Mouse (Mus musculus): ENCODE data around the gene Arhgap10. TPM values are rescaled to one million over a fixed set of nuclear protein-coding genes. Genes with fewer than 3 reads are reported as not detected.

Arhgap10 gene
- total RNA-seq, 2 experiments from 2014 or later = 5.2 to 7.7 TPM

DNA sequence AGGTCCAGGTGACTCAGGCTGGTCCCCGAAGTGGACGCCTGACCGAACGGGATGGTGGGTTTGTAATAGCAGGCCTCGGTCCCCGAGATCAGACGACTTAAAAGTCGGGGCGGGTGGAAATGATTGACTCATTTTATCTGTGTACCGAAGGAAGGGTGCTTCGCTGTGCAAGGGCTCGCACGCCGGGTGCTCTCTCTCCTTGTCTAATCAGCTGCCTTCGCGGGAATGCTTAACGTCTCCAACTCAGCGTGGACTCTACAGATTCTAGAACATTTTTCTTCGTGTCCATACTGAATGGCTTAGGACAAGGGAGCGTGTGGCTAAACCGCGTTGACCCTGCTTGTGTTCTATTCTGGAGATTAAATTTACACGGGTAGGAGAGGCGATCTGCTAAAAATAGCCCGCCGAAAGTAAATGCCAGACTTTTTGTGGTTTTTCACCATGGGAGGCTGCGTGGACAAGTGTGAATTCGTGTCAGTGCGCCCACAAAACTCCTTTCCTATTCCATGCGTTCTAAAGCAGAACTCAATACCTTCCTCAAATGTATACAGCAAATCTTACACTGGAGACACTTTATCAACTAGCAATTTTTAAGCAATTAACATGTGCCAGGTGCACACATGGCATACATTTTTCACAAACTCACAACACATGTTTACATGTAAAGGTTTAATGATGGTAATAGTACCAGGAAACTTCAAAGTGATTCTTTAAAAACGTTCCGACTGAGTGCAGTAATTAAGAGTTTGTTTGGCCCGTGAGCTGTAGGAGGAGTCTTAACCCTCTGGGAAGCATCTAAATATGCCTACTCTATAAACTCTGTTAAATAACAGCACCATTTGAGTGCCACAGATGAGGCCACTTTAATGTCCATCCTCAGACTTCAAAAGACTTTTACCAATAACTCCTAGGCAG, 705 bp upstream of the Arhgap10 start:
- peak; percentile 56 for ATAC-seq (ENCODE audit: poor library complexity, severe bottlenecking)

- no peak for ATAC-seq (ENCODE audit: poor library complexity, severe bottlenecking)
Observed at GRCm38 (mm10) chr8:77516845-77517244, 908 bp downstream of the Arhgap10 start.

GRCm38 (mm10) chr8:77515786-77516185, 2.0 kb downstream of the Arhgap10 start:
- ATAC-seq (ENCODE audit: poor library complexity, severe bottlenecking) = no peak

- no peak for ATAC-seq (ENCODE audit: poor library complexity, severe bottlenecking)
Observed at GRCm38 (mm10) chr8:77515201-77515600, 2.6 kb downstream of the Arhgap10 start.

GRCm38 (mm10) chr8:77511750-77512493, 5.8 kb downstream of the Arhgap10 start:
- no peak for ATAC-seq (ENCODE audit: poor library complexity, severe bottlenecking)

DNA sequence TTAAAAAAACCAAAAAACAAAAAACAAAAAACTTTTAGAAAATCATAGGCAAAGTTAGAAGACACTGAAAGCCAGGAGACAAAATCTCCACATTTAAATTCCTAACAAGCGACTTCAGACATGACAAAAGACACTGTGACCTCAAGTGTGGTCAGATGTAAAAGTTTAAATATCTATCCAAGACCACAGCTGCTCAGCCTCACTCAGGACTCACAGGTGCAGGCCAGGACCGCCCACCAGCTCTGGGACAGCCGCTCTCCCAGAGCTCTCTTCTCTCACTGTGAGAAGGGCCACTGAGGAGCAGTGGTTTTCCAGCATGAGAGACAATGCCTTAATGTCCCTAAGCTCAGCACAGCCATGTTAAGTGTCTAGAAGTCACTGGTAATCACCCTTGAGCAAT, 7.3 kb downstream of the Arhgap10 start:
- no peak for ATAC-seq (ENCODE audit: poor library complexity, severe bottlenecking)

DNA sequence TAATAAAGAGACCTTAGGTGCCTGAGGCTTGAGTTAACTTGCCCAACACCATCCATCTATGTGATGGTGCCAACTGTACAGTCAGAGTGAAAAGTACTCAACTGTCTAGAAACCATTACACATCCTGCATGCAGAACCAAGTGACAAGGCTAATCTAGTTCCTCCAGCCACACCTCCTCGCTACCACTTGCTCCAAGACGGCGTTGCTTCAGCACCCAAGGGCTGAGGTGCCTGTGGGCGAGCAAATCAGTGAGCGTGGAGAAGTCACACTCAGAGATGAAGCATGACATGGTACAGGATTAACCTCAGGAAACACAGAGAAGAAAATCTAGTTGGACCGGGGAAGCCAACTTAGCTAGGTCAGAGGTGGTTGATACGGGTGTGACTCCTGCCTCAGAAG, 8.7 kb downstream of the Arhgap10 start:
- peak; percentile 95 for ATAC-seq (ENCODE audit: poor library complexity, severe bottlenecking)

DNA sequence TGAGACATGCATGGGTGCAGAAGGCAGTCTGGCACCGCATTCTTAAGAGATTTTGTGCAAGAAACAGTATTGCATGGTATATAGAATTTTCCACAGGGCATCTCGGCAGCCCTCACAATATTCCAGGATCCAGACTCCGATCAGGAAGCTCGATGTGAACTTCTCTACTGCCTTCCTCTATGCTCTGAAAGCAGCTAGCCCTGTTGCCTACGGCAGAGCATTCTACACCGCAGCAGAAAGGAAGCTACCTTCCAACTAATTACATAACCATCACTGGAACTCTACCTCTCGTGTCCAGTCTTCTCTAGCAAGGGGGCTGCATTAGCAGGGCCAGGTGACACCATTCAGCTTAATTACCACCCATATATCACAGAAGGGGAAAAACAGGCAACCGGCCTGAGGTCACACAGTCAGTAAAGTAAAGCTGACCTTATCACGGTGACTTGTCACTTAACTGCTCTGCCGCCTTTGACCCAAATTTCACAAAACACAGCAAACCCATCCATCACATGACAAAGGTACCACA, 10.2 kb downstream of the Arhgap10 start:
- ATAC-seq (ENCODE audit: poor library complexity, severe bottlenecking) = no peak

- ATAC-seq (ENCODE audit: poor library complexity, severe bottlenecking) = no peak
Observed at GRCm38 (mm10) chr8:77506539-77506938, 11.2 kb downstream of the Arhgap10 start.

DNA sequence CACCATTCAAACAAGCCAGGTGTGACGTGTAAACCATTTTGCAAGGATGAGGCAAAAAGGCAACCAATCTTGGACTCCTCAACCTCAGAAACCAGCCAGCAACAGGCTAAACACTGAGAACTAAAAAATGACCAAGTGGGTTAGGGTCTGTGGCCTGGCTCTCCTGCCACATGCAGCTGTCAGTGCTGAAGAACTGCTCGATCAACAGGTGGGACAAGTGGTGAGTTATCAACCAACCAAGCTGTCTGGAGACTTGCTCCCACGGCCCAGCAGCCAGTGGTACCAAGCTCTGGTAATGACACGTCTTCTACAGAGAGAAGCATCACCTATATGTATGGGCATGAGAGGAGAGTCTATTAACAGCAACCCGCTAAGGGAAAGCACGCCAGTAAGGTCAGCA, 15.2 kb downstream of the Arhgap10 start:
- ATAC-seq (ENCODE audit: poor library complexity, severe bottlenecking) = no peak

- no peak for ATAC-seq (ENCODE audit: poor library complexity, severe bottlenecking)
Observed at GRCm38 (mm10) chr8:77501131-77501530, 16.6 kb downstream of the Arhgap10 start.

DNA sequence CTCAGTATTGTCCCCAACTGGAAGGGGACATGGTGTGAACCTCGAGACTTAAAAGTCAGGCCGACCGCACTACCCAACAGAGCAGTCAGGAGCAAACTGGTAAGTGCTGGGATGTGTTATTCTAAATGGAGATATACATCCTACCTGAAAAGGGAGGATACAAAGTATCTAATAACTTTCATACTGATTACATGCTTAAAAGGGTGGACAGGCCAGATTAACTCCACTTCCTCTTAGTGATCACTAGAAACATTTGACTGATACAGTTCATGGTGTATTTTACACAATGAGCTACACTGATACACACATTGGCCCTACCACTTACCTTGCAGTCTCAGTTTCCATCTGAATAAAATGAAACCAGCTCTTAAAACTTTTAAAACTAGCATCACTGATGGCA, 17.5 kb downstream of the Arhgap10 start:
- ATAC-seq (ENCODE audit: poor library complexity, severe bottlenecking) = no peak

- no peak for ATAC-seq (ENCODE audit: poor library complexity, severe bottlenecking)
Observed at GRCm38 (mm10) chr8:77497442-77497841, 20.3 kb downstream of the Arhgap10 start.

- ATAC-seq (ENCODE audit: poor library complexity, severe bottlenecking) = peak; percentile 34; the same call in 1 of the 2 replicates
Observed at GRCm38 (mm10) chr8:77496253-77496652, 21.5 kb downstream of the Arhgap10 start.

DNA sequence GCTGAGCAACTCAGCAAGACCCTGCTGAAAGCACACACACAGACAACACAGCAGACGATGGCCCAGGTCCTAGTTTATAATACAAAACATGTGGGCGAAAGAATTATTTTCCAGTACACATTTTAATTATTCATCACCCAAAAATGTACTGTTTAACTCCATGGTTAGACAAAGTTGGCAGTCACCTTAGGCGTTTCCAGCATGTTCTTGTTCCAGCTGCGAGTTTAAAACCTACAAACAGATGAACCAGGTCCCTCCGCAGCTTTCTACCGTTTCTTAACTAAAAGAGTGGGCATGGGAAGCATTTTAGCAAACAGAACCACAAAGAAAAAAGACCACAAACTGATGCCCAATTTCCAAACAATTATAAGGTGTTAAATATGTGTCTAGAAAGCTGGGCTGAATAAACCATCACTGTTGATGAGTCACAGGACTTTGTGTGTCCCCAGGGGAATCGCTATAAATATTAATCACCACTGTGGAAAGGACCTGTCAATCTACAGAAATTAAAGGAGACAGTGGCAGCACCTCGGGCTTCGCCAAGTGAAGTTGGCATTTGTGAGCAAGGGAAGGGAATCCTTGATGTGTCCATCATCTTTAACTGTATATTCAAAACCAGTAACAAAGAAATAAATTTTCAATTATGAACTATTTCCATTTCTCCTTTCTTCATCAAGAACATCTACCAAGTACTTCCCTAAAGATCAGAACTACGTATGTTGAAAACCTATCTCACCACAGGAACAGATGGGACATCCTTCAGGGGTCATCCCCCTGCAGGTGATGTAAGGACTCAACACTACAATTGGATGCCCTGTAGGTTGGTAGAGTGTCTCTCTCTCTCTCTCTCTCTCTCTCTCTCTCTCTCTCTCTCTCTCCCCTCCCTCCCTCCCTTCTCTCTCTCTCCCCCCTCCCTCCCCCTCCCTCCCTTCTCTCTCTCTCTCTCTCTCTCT, 23.1 kb downstream of the Arhgap10 start:
- peak; percentile 47 for ATAC-seq (ENCODE audit: poor library complexity, severe bottlenecking)

DNA sequence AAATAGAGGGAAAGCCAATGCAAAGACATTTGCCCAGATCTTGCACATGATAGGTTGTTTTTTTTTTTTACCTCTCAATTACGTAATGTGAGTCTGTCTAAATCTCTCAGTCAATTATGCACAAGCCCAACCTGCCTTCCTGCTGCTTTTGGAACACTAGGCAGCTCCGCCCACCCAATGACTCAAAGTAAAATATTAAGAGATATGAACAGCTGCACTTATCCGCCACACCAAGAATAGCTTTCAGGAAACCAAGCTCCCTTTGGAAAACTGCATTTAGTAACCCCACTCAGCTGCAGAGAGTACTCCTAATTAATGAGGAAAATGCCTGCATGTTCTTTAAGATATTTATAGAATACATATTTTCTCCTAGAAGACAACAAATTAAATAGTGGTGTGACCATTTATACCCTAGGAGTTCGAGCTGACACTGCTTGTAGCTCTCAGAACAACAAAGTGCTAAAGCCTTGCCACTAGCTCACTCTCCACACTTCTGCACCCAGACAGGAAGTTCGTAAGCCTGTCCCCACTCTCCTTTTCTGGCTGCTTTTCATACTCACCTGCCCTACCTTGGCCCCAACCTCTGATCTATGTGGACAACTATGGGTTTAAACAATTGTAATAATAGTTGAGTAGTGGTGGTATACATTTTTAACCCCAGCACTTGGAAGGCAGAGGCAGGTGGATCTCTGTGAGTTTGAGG, 25.2 kb downstream of the Arhgap10 start:
- no peak for ATAC-seq (ENCODE audit: poor library complexity, severe bottlenecking)

GRCm38 (mm10) chr8:77491231-77491923, 26.4 kb downstream of the Arhgap10 start:
- ATAC-seq (ENCODE audit: poor library complexity, severe bottlenecking) = no peak

DNA sequence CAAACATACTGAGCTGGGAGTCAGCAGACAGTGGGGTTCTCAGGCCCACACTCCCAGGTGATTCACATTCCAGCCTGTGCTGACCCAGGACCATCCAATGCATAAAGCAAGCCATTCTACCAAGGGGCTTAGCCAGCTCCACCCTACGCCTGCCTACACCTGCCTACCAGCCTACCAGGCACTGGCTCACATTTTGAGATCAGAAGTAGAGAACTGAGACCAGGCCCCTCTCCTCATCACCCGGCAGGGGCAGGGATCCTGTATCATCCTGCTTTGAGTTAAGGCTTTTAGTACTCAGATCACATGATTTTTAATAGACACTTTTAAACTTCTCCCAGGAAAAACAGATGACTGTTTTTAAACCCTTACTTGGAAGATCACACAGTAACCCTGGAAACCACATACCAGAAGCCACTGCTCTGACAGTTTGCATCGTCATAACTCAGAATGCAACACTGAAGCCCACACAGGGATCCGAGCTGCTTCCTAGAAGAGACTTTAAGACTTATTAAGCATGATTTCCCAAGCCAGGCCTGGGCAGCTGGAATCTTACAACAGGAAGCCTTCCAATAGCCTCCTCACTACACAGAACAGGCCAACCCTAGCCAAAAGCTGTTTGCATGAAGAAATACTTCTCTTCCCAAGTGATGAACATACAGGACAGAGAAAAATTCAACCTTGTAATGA, 27.5 kb downstream of the Arhgap10 start:
- ATAC-seq (ENCODE audit: poor library complexity, severe bottlenecking) = no peak

GRCm38 (mm10) chr8:77489235-77489634, 28.5 kb downstream of the Arhgap10 start:
- no peak for ATAC-seq (ENCODE audit: poor library complexity, severe bottlenecking)

Data from megakaryocyte, adult 5-6 weeks (primary cell).